Mouse (Mus musculus) right cerebral cortex, postnatal 36 days (tissue): ENCODE measurements around the gene Gm10799.

Experiments
- DNase-seq, 2 experiments: peaks; one replicate each; pipeline ENCODE4 v3.0.0; 2022; ENCODE audit warnings: low spot score in 2 of 2, mixed read lengths in 1 of 2

The Gm10799 gene

GRCm38 (mm10) chr2:104024656-104025055, 43.7 kb downstream of the Gm10799 start:
- no peak for DNase-seq

- no peak for DNase-seq
Measured at GRCm38 (mm10) chr2:104023096-104023495, 45.3 kb downstream of the Gm10799 start.
